Mouse (Mus musculus) layer of hippocampus, adult 8-10 months (tissue): ENCODE measurements around the gene Bphl. TPM values are rescaled to one million over a fixed set of nuclear protein-coding genes. Genes with fewer than 3 reads are reported as not detected.
A peak's percentile ranks its signal among the peaks of the same experiment; 100 is the strongest.

ENCODE experiments used
- DNase-seq, 2 experiments: peaks; one replicate each; pipeline ENCODE4 v3.0.0; 2022; ENCODE audit warnings: low spot score in 2 of 2
- total RNA-seq, 4 experiments: library from RNA; stranded (reverse); gene quantifications; 2 replicates each; pipeline ENCODE4 v1.2.4; 2022

The Bphl gene
- 10 to 100 TPM; 43.5 to 64.1 (median 62.3) TPM for total RNA-seq

GRCm38 (mm10) chr13:34037172-34038055 is at the start of gene Bphl:
Gene Bphl, plus strand, starts transcription at chr13:34037597.
- peak; percentile 88 to 94 for DNase-seq

- DNase-seq: no peak
Measured at GRCm38 (mm10) chr13:33989625-33990024, 47.8 kb upstream of the Bphl start.

GRCm38 (mm10) chr13:33995197-33995596 is 42.2 kb upstream of the Bphl start:
- peak; percentile 23 to 71 for DNase-seq

- peak; percentile 80 to 87 for DNase-seq
Measured at GRCm38 (mm10) chr13:34002058-34003006, 35.1 kb upstream of the Bphl start, which contains the start of the genes Ripk1 and Serpinb6a. Gene Ripk1, plus strand, starts transcription at chr13:34002363. Gene Serpinb6a, minus strand, starts transcription at chr13:34002794.

- DNase-seq: no peak
Measured at GRCm38 (mm10) chr13:34003058-34003457, 34.3 kb upstream of the Bphl start.

GRCm38 (mm10) chr13:34007234-34007633 is 30.2 kb upstream of the Bphl start:
- no peak for DNase-seq

GRCm38 (mm10) chr13:34016927-34017569 is 20.3 kb upstream of the Bphl start:
- no peak for DNase-seq

- no peak for DNase-seq
Measured at GRCm38 (mm10) chr13:34018521-34018920, 18.9 kb upstream of the Bphl start.

GRCm38 (mm10) chr13:34021998-34022397 is 15.4 kb upstream of the Bphl start:
- no peak for DNase-seq

GRCm38 (mm10) chr13:34032041-34032440 is 5.4 kb upstream of the Bphl start:
- no peak for DNase-seq

- DNase-seq: no peak
Measured at GRCm38 (mm10) chr13:34035424-34035823, 2.0 kb upstream of the Bphl start.

GRCm38 (mm10) chr13:34036726-34037125 is 671 bp upstream of the Bphl start:
- no peak for DNase-seq

- no peak for DNase-seq
Measured at GRCm38 (mm10) chr13:34038056-34038432, 647 bp downstream of the Bphl start.

- DNase-seq: no peak
Measured at GRCm38 (mm10) chr13:34038901-34039341, 1.5 kb downstream of the Bphl start.

- no peak for DNase-seq
Measured at GRCm38 (mm10) chr13:34040091-34040490, 2.7 kb downstream of the Bphl start.

- no peak for DNase-seq
Measured at GRCm38 (mm10) chr13:34043716-34044393, 6.5 kb downstream of the Bphl start.

GRCm38 (mm10) chr13:34045511-34046249 is 8.3 kb downstream of the Bphl start:
- DNase-seq: no peak

- DNase-seq: peak; percentile 77 to 83
Measured at GRCm38 (mm10) chr13:34046421-34047012, 9.1 kb downstream of the Bphl start.

- DNase-seq: no peak
Measured at GRCm38 (mm10) chr13:34047526-34047925, 10.1 kb downstream of the Bphl start.

- no peak for DNase-seq
Measured at GRCm38 (mm10) chr13:34050479-34050878, 13.1 kb downstream of the Bphl start.
